Mouse (Mus musculus): Measurements from ENCODE around the gene Rdm1. TPM values are rescaled to one million over a fixed set of nuclear protein-coding genes. Genes with fewer than 3 reads are reported as not detected.

Rdm1 gene
- polyA plus RNA-seq, 1 experiment from 2014 or later, result 55.5 TPM

GRCm38 (mm10) chr11:101674106-101674505 is 47.1 kb downstream of the Rdm1 start:
- H3K9me3 ChIP-seq, result no peaks in the 10 kb centered on the region
- ATAC-seq (ENCODE audit: insufficient number of reproducible peaks, insufficient read depth, low FRiP score, low TSS enrichment, low read depth), result no peak
- H3K9ac ChIP-seq, result no peak overlapping the region
- WGBS, result 90% methylated on average over 5 of the region's 5 CpGs
- H3K27me3 ChIP-seq, result no peaks in the 10 kb centered on the region
- H3K36me3 ChIP-seq, result no peaks in the 10 kb centered on the region
- H3K4me3 ChIP-seq, result no peak overlapping the region
- H3K27ac ChIP-seq, result no peak overlapping the region
- no peak overlapping the region for H3K4me2 ChIP-seq
- peaks cover 11% of the 10 kb centered on the region; the same call in 1 of the 2 replicates for H3K4me1 ChIP-seq

DNA sequence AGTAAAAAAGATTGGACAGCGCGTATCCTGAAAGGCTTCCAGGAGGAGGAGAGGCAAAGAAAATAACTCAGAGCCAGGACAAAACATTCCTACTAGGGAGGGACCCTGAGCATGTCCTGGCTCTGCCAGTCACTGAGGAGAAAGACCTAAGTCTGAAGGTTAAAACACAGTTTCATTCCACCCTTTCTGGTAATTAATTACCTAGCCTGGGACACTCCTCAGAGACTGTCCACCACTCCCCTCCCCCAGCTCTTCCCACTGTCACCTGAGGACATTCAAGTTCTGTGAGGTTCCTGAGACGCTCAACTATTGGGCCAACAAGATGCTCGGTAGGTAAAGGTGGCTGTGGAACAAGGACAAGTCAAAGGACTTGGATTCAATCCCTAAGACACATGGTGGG is 48.4 kb downstream of the Rdm1 start:
- Histone ChIP-seq H3K9me3 (no peaks in the 10 kb centered on the region), H3K36me3 (no peaks in the 10 kb centered on the region), H3K4me1 (peaks cover 7% of the 10 kb centered on the region), H3K9ac (no peak overlapping the region), H3K4me2 (no peak overlapping the region), H3K4me3 (no peak overlapping the region), H3K27me3 (no peaks in the 10 kb centered on the region), H3K27ac (no peak overlapping the region)
- WGBS, result 88% methylated on average over 4 of the region's 4 CpGs
- no peak for ATAC-seq (ENCODE audit: insufficient number of reproducible peaks, insufficient read depth, low FRiP score, low TSS enrichment, low read depth)

DNA sequence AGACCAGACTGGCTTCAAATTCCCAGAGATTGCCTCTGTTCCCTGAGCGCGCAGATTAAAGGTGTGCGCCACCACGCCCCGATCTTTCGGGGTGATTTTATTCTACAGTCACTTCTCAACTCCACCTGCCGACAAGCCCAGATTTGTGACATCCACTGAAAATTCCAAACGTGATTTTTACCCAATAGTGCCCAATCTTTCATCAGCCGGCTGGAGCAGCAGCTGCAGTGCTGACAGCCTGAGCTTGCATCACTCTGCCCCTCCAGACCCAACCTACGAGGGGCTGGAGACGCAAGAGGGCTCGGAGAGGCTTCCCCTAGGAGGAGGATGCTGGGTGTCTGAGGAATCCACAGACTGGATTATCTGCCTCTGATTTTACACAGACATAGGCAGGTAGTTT is 50.7 kb downstream of the Rdm1 start:
- Histone ChIP-seq H3K4me2 (no peak overlapping the region), H3K9me3 (no peaks in the 10 kb centered on the region), H3K9ac (no peak overlapping the region), H3K4me3 (no peak overlapping the region), H3K27ac (no peak overlapping the region), H3K4me1 (peaks cover 15% of the 10 kb centered on the region), H3K27me3 (no peaks in the 10 kb centered on the region), H3K36me3 (no peaks in the 10 kb centered on the region)
- 71% methylated on average over 12 of the region's 12 CpGs for WGBS
- ATAC-seq (ENCODE audit: insufficient number of reproducible peaks, insufficient read depth, low FRiP score, low TSS enrichment, low read depth), result no peak

- Histone ChIP-seq H3K4me3 (no peak overlapping the region), H3K27me3 (no peaks in the 10 kb centered on the region), H3K9ac (no peak overlapping the region), H3K4me2 (no peak overlapping the region), H3K9me3 (no peaks in the 10 kb centered on the region), H3K27ac (no peak overlapping the region), H3K4me1 (peaks cover 8% of the 10 kb centered on the region), H3K36me3 (no peaks in the 10 kb centered on the region)
- no peak for ATAC-seq (ENCODE audit: insufficient number of reproducible peaks, insufficient read depth, low FRiP score, low TSS enrichment, low read depth)
- 68% methylated on average over 5 of the region's 5 CpGs for WGBS
These were observed 51.8 kb downstream of the Rdm1 start for GRCm38 (mm10) chr11:101678770-101679169.

- Histone ChIP-seq H3K9me3 (no peaks in the 10 kb centered on the region), H3K4me2 (no peak overlapping the region), H3K36me3 (no peaks in the 10 kb centered on the region), H3K4me3 (no peak overlapping the region), H3K27me3 (no peaks in the 10 kb centered on the region), H3K4me1 (peaks cover 8% of the 10 kb centered on the region), H3K9ac (no peak overlapping the region), H3K27ac (no peak overlapping the region)
- WGBS, result 48% methylated on average over 5 of the region's 7 CpGs
- ATAC-seq (ENCODE audit: insufficient number of reproducible peaks, insufficient read depth, low FRiP score, low TSS enrichment, low read depth), result no peak
These were observed 52.9 kb downstream of the Rdm1 start for GRCm38 (mm10) chr11:101679907-101680306.

- Histone ChIP-seq H3K4me2 (no peak overlapping the region), H3K27me3 (no peaks in the 10 kb centered on the region), H3K36me3 (no peaks in the 10 kb centered on the region), H3K27ac (no peak overlapping the region), H3K4me3 (no peak overlapping the region), H3K9ac (0 out of 2 replicates have a peak overlapping the region, but pooled peaks have one; percentile 21), H3K4me1 (peaks cover 8% of the 10 kb centered on the region), H3K9me3 (no peaks in the 10 kb centered on the region)
- 24% methylated on average over 3 of the region's 3 CpGs for WGBS
- no peak for ATAC-seq (ENCODE audit: insufficient number of reproducible peaks, insufficient read depth, low FRiP score, low TSS enrichment, low read depth)
These were observed 53.8 kb downstream of the Rdm1 start for GRCm38 (mm10) chr11:101680634-101681325.

- Histone ChIP-seq H3K4me3 (no peak overlapping the region), H3K27ac (no peak overlapping the region), H3K4me1 (peaks cover 12% of the 10 kb centered on the region), H3K4me2 (no peak overlapping the region), H3K9me3 (no peaks in the 10 kb centered on the region), H3K9ac (no peak overlapping the region), H3K36me3 (no peaks in the 10 kb centered on the region), H3K27me3 (no peaks in the 10 kb centered on the region)
- WGBS, result 79% methylated on average over 1 of the region's 1 CpGs
- ATAC-seq (ENCODE audit: insufficient number of reproducible peaks, insufficient read depth, low FRiP score, low TSS enrichment, low read depth), result no peak
These were observed 55.0 kb downstream of the Rdm1 start for GRCm38 (mm10) chr11:101681968-101682367.

DNA sequence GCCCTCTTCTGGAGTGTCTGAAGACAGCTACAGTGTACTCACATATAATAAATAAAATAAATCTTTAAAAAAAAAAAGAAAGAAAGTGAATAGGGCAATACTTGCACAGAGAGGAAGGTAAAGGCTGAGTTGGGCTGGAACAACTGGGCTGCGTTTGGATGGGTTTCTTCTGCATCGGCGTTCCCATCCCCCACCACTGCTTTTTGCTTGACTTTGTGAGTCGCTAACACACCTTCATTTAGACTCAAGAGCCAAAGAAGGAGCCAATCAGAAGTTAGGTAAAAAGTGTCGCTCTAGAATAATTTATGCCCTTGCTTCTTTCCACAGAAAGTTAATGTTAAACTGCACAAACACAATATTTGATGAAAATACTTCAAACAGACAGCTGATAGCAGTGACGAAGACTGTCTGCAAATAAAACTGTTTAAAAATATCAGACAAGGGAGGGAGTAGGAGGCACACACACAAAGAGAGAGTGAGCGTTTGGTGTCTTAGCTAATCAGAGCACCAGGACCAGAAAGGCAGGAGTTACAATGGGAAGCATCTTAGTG is 55.5 kb downstream of the Rdm1 start:
- ATAC-seq (ENCODE audit: insufficient number of reproducible peaks, insufficient read depth, low FRiP score, low TSS enrichment, low read depth), result no peak
- no peak overlapping the region for H3K9ac ChIP-seq
- WGBS, result 79% methylated on average over 7 of the region's 7 CpGs

More for the DNA sequence above, 55.5 kb downstream of the Rdm1 start:
- H3K4me2 ChIP-seq, result no peak overlapping the region
- H3K36me3 ChIP-seq, result no peaks in the 10 kb centered on the region
- no peak overlapping the region for H3K4me3 ChIP-seq
- peaks cover 17% of the 10 kb centered on the region for H3K4me1 ChIP-seq
- H3K27me3 ChIP-seq, result no peaks in the 10 kb centered on the region
- H3K9me3 ChIP-seq, result no peaks in the 10 kb centered on the region
- no peak overlapping the region for H3K27ac ChIP-seq

Other genes starting within 250 kb of the Rdm1 start
- gene Aarsd1, start 209.6 kb upstream of the Rdm1 start, polyA plus RNA-seq (2015; fragmentation: Nextera tagmentation; extraction: Ambion mirVana), result 73.9 and 88.6 TPM in 2 replicates
- gene Gm27029, start 202.4 kb upstream of the Rdm1 start, polyA plus RNA-seq (2015; fragmentation: Nextera tagmentation; extraction: Ambion mirVana), result 9.7 and 10.4 TPM in 2 replicates
- gene Rundc1, start 202.1 kb upstream of the Rdm1 start, polyA plus RNA-seq (2015; fragmentation: Nextera tagmentation; extraction: Ambion mirVana), result 19.5 and 21.8 TPM in 2 replicates
- 5.5 and 8.1 TPM in 2 replicates for gene Ptges3l, start 201.9 kb upstream of the Rdm1 start, polyA plus RNA-seq (2015; fragmentation: Nextera tagmentation; extraction: Ambion mirVana)
- gene Rpl27, start 184.9 kb upstream of the Rdm1 start, polyA plus RNA-seq (2015; fragmentation: Nextera tagmentation; extraction: Ambion mirVana), result 342 and 404 TPM in 2 replicates
- gene Ifi35, start 178.8 kb upstream of the Rdm1 start, polyA plus RNA-seq (2015; fragmentation: Nextera tagmentation; extraction: Ambion mirVana), result 9.1 and 10.9 TPM in 2 replicates
- gene Rnd2, start 162.2 kb upstream of the Rdm1 start, polyA plus RNA-seq (2015; fragmentation: Nextera tagmentation; extraction: Ambion mirVana), result 14.0 and 16.8 TPM in 2 replicates
- 34.2 and 37.5 TPM in 2 replicates for gene Vat1, start 161.0 kb upstream of the Rdm1 start, polyA plus RNA-seq (2015; fragmentation: Nextera tagmentation; extraction: Ambion mirVana)
- gene Brca1, start 75.2 kb upstream of the Rdm1 start, polyA plus RNA-seq (2015; fragmentation: Nextera tagmentation; extraction: Ambion mirVana), result 10.6 and 14.8 TPM in 2 replicates
- gene Nbr1, start 75.0 kb upstream of the Rdm1 start, polyA plus RNA-seq (2015; fragmentation: Nextera tagmentation; extraction: Ambion mirVana), result 77.1 and 80.7 TPM in 2 replicates
- gene Tmem106a, start 45.0 kb upstream of the Rdm1 start, polyA plus RNA-seq (2015; fragmentation: Nextera tagmentation; extraction: Ambion mirVana), result 3.6 and 3.8 TPM in 2 replicates
- not detected in 2 replicates for gene Gm11634, start 27.9 kb upstream of the Rdm1 start, polyA plus RNA-seq (2015; fragmentation: Nextera tagmentation; extraction: Ambion mirVana)
- gene Arl4d, start 38.3 kb downstream of the Rdm1 start, polyA plus RNA-seq (2015; fragmentation: Nextera tagmentation; extraction: Ambion mirVana), result 3.3 and 3.4 TPM in 2 replicates
- gene Dhx8, start 105.7 kb downstream of the Rdm1 start, polyA plus RNA-seq (2015; fragmentation: Nextera tagmentation; extraction: Ambion mirVana), result 45.0 and 49.0 TPM in 2 replicates
- gene Etv4, start 158.2 kb downstream of the Rdm1 start, polyA plus RNA-seq (2015; fragmentation: Nextera tagmentation; extraction: Ambion mirVana), result 11.1 and 13.2 TPM in 2 replicates